Mouse (Mus musculus): Measurements from ENCODE around the gene Tmem128. TPM values are rescaled to one million over a fixed set of nuclear protein-coding genes. Genes with fewer than 3 reads are reported as not detected.

The Tmem128 gene
- total RNA-seq (2015; ENCODE audit: low replicate concordance) (27.3 and 39.7 TPM in 2 replicates), total RNA-seq (2017; ENCODE audit: low replicate concordance) (12.8 and 17.7 TPM in 2 replicates)

DNA sequence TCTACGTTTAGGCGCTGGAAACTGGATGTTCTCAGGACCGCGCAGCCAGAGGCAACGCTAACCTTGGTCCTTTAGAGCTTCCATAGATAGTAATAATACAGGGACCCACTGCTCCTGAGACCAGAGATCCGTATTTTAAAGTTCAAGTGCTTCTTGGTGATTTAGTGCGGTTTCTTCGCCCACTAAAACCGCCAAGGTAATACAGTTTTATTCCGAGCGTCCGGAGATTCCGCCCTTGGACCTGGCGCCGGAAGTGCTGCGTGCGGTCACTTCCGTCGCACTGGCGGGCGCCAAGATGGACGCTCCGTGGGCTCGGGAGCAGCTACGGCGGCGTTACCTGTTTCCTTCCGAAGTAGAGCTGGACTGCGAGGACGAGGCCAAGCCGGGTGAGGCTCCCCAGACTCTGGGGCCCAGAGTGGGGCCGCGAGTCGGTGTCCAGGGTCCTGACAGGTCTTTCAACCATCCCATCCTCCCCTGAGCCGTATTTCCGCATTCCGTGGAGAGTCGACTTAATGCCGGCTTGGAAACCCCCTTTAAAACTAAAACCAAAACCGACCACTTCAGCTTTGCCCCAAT, at the start of gene Tmem128:
Gene Tmem128, plus strand, starts transcription at position 79 of the 576 bp plus-strand sequence.
- peak; percentile 95 for ATAC-seq (replicated peaks; ENCODE audit: low FRiP score, poor library complexity, severe bottlenecking)

DNA sequence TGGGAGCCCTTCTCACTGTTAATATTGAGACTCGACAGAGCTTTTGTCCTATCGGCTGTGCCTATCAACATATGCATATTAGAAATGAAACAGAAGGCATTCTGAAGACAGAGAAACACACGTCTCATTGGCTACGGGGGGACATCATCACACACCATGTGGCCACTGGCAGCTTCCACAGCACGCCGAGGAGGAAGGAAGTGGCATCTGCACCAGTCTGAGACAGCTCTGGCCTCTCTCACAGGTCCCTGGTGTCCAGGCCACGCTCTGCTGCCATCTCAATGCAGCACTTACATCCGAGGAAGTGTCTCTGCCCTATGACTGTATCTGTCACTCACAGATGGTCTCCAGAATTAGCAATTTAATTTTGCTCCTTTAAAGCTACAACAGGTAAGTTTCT, 48.3 kb upstream of the Tmem128 start:
- ATAC-seq (replicated peaks; ENCODE audit: low FRiP score, poor library complexity, severe bottlenecking): no peak

DNA sequence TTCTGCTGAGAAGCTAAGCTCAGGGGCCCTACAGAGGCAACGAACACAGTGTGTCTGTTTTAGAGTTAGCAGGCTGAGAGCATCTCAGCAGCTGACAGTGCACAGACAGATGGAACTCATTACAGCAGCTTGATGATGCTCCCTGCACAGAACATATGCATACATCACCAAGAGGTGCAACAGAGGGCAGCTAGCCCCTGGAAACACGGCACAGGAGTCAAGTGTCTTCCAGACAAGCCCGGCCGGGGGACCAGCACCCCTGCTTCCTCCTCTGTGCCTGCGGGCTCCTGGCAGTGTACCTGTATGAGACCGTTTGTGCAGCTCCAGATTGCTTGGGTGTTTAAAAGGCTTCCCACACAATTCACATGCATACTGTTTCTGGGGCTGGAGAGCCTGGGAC, 47.0 kb upstream of the Tmem128 start:
- no peak for ATAC-seq (replicated peaks; ENCODE audit: low FRiP score, poor library complexity, severe bottlenecking)

DNA sequence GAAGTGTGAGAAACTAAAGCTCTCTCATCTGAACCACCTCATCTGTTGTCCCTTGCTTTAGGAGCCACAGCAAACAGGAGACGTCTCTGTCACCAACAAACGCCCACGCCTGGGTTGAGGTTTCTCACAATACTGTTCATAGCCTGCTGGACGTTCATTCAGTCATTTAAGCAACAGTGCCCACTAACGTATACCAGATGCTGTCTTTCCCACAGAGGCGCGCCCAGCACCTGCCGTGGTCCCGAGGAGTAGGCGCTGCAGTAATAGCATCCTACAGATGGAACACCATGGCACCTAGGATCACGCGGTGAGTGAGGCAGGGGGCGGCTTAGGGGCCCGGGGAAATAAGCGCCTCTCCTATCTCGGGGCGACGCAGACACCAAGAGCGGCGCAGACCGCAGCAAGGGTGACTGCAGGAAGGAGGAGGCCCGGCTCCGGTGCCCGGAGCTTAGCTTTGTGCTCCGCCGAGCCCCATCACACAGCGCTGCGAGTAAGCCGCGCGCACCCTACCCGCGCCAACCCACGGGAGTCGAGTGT, 40.1 kb upstream of the Tmem128 start:
- ATAC-seq (replicated peaks; ENCODE audit: low FRiP score, poor library complexity, severe bottlenecking): peak; percentile 44

DNA sequence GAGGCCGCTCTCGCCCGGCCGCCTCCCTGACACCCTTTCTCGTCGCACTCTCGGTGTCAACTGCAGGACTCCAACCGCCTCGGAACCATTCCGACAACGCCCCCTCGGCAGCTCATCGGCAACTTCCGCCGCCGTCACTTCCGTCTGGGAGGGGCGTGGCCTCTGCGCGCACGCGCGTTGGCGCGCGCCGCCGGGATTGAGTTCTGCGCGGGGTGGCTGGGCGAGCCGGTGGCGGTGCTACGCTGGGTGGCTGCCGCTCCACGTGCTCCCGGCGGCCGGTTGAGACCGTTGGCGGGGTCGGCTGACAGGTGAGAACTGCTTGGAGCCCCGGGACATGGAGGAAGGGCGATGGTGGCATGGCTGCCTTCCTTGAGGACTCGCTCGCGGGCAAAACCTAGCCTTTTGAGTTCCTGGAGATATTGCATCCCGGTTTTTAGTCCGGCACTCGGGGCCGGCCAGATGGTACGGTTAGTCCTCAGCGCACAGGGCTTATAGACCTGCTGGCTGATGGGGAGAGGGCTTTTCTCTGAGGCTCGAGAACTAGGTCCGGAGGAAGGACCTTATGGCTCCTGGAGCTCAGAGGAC, 39.6 kb upstream of the Tmem128 start, which contains the start of the genes Zbtb49 and Lyar:
Gene Zbtb49, minus strand, starts transcription at position 130 of the 585 bp plus-strand sequence.
Gene Lyar, plus strand, starts transcription at position 143 of the 585 bp plus-strand sequence.
- peak; percentile 95 for ATAC-seq (replicated peaks; ENCODE audit: low FRiP score, poor library complexity, severe bottlenecking)

DNA sequence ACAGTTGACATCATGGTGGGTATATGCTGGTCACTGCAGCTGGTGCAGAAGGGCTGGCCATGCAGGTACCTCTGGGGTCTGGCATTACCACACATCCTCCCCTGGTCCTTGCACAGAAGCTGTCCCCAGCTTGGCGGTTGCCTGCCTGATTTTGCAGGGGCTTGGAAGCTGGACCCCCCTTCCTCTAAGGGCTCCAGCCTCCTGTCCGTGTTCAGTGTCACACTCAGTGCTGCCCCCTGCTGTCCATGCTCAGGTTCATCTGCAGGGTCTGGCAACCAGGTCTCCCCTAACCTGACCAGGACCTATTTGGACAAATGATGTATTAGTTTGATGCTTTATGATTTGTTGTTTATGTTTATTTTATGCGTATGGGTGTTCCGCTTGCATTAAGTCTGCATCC, 24.6 kb upstream of the Tmem128 start:
- ATAC-seq (replicated peaks; ENCODE audit: low FRiP score, poor library complexity, severe bottlenecking): 0 out of 2 replicates have a peak, but pooled peaks have one; percentile 57

DNA sequence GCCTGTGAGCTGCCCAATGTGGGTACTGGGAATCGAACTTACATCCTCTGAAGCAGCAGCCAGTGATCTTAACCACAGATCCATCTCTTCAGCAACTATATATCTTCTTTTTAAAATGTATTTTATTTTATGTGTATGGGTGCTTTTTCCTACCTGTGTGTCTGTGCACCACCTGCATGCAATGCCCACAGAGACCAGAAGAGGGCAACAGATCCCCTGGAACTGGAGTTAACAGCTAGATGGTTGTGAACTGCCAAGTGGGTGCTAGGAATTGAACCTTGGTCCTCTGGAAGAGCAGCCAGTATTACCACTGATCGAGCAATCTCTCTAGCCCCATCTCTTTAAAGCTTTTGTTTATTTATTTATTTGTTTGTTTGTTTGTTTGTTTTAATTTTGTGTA, 23.4 kb upstream of the Tmem128 start:
- no peak for ATAC-seq (replicated peaks; ENCODE audit: low FRiP score, poor library complexity, severe bottlenecking)

DNA sequence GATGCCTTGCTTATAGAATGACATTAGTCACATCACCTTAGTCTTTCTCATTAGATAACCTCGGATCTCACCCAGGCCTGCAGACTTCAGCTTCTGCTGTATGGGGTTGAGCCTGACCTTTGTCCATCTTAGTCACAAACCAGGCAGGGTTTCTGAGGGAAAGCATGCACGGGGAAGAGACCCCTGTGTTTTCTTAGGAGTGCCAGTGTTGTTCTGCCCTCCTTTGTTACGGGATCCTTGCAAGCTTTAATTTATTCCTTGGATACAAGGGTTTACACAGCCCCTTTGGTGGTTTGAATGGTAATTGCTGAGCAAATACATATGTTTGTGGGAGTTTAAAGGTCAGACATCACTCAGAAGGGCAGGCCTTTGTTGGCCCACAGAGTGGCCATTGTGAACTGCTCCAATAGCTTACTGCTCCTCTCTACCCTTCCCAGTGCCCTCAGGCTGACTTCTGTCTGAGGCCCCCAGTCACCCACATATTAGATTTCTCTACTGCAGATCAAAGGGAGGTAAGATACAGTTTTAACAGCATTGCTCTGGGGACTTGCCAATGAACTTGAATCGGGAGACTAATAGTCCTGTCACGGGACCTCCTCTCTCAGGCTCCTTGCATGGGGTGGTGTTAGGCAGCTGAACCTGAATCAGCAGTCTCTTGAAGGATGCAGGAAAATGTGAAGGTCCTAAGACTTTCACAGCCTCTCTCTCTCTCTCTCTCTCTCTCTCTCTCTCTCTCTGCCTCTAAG, 19.1 kb upstream of the Tmem128 start:
- ATAC-seq (replicated peaks; ENCODE audit: low FRiP score, poor library complexity, severe bottlenecking): no peak

DNA sequence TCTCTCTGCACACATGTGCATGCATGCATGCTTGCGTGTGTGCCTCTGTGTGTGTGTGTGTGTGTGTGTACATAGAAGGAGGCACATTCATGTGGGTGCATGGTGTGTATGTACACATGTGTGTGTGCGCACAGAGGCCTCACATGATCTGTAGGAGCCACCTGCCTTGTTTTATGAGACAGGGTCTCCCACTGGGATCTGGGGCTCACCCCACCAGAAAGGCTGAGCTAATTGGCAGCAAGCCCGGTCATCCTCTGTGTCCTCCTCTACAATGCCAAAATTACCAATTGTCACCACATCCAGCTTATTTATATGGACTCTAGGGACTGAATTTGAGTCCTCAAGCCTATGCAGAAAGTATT, 18.5 kb upstream of the Tmem128 start:
- no peak for ATAC-seq (replicated peaks; ENCODE audit: low FRiP score, poor library complexity, severe bottlenecking)

DNA sequence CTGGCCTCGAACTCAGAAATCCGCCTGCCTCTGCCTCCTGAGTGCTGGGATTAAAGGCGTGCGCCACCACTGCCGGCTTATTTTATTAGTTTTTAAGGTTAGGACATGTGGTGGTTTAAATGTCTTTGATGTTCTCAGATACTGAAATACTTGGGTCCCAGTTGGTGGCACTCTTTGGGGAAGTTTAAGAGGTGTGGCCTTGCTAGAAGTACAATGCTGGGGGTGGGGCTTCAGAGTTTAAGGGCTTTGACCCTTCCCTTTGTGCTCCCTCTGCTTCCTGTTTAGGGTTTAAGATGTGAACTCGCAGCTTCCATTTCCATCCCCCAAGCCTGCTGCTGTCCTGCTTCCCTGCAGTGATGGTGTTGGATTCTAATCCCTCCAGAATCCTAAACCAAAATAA, 18.0 kb upstream of the Tmem128 start:
- no peak for ATAC-seq (replicated peaks; ENCODE audit: low FRiP score, poor library complexity, severe bottlenecking)

DNA sequence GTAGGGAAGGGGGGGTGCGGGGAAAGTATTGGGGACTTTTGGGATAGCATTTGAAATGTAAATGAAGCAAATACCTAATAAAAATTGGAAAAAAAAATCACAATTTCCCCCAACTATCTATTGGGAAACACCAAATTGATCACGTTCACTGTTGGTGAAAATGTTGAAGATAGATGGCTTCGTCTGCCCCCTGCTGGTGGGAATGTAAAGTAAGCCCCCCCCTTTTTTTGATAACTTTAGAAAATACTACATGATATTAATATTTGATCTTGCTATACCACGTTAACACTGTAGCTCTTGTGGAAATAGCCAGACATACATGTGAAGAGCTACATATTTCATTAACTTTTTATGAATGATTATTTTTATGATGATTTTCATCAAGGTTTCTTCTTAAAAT, 4.8 kb upstream of the Tmem128 start:
- no peak for ATAC-seq (replicated peaks; ENCODE audit: low FRiP score, poor library complexity, severe bottlenecking)

DNA sequence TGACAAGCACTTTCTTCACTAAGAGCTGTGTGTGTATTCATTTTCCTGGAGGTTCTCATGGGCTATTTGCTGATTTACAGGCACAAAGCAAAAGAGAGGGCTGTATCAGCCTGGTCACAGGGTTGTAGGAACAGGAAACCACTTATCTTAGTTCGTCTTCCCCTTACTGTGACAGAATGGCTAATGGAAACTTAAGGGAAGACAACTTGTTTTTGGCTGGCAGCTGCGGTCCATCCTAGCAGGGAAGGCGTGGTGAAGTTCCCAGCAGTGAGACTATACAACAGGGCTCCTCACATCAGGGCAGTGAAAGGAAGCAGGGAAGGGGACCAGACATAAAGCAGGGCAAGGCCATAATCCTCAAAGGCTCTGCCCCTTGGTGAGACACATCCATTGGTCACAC, 4.3 kb upstream of the Tmem128 start:
- no peak for ATAC-seq (replicated peaks; ENCODE audit: low FRiP score, poor library complexity, severe bottlenecking)

DNA sequence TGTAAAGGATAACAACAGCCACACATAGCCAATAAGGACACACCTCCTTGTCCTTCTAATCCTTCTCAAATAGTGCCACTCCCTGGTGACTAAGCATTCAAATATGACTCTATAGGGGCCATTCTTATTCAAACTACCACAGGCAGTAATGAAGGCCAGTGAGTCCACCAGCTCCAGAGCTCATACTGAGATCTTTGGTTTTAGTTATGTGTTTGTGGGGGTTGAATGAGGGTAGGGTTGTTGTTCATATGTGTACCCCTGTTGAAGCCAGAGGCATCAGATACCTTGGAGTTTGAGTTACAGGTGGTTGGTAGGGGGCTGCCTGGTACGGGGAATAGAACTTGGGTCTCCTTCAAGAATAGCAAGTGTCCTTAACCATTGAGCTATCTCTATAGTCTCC, 3.4 kb upstream of the Tmem128 start:
- ATAC-seq (replicated peaks; ENCODE audit: low FRiP score, poor library complexity, severe bottlenecking): no peak

DNA sequence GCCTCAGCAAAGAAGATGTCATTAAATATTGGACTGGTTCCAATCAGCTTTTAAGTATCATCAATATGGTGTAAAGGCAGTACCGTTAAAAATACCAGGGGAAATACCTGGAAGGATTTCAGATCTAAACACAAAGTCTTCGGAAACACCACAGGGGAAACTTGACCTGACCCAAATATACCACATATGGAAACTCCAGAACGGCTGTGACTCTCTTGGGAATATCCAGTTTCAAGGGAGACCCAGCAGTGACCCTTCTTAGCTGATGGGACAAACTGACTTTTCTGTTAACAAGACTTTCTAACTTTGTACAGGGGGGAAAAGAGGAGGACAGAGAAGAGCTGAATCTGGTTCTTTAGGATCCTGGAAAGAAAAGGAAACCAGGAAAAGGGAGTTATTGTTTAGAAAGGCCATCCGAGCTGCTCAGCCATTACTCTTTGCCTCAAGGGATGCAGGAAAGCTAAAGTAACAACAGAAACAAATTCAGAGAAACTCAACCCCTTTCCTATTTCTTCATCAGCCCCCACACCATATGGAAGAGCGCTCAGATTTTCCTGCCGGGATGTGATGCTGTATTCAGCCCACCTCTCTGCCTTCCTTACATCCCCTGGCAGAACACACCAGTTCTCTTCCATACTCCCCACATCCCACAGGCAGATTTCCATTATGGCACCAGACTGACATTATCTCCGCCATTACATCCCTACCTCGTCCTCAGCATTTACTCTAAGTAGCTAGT, 1.8 kb upstream of the Tmem128 start:
- ATAC-seq (replicated peaks; ENCODE audit: low FRiP score, poor library complexity, severe bottlenecking): no peak

DNA sequence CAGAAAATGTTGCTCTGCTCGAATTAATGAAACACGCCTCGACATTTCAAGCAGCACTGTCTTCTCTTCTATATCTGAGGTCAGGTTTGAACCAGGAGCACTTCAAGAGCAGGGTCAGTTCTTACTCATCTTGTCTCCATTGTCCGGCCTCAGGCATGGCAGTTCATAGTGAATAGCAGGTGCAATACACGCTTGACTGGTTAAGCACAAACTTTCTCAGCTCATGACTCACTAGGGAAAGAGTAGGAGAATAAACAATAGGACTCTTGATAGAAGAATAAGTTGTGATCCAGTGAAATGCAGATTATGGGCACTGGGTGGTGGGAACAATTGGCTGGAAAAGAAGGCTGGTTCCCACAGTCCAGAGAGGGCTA, 1.2 kb upstream of the Tmem128 start:
- no peak for ATAC-seq (replicated peaks; ENCODE audit: low FRiP score, poor library complexity, severe bottlenecking)

DNA sequence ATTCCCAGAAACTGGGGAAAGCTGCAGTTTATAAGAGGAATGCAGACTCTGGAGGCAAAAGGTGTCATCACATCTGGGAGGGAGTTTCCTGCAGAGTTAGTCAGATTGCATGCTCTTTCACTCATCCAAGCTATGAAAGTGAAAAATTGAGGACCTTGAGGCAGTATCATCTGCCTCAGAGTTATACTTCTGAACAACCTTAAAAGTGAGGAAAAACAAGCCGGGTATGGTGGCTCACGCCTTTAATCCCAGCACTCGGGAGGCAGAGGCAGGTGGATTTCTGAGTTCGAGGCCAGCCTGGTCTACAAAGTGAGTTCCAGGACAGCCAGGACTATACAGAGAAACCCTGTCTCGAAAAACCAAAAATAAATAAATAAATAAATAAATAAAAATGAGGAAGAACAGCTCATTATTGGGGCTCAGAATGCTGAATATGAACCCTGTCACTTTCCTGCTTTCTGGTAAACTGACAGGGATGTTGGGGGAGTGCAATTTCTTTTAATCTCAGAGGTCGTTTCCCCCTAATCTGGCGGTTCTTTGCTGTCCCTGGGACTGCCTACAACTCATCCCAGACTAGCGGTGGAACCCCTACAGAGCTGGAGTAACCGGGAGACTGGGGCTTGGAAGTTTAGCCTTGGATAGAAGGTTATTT, 404 bp upstream of the Tmem128 start:
- 0 out of 2 replicates have a peak, but pooled peaks have one; percentile 22 for ATAC-seq (replicated peaks; ENCODE audit: low FRiP score, poor library complexity, severe bottlenecking)

DNA sequence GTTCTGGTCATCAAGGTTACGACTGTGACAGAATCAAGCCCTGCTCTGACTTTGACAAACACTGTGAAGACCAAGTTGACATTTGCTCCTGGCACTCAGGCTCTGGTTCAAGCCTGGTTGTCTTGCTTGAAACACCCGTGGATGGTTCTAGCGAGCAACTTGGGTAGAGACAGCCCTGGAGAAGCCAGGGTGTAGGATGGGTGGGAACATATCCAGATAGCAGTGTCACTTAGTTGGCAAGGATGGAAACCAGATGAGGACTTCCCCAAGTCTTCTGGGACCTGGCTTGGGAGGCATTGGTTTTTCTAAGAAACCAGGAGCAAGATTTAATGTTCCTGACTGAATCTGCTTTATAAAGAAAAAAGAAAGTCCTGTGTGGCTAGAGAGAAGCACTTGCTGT, 11.0 kb downstream of the Tmem128 start:
- no peak for ATAC-seq (replicated peaks; ENCODE audit: low FRiP score, poor library complexity, severe bottlenecking)

DNA sequence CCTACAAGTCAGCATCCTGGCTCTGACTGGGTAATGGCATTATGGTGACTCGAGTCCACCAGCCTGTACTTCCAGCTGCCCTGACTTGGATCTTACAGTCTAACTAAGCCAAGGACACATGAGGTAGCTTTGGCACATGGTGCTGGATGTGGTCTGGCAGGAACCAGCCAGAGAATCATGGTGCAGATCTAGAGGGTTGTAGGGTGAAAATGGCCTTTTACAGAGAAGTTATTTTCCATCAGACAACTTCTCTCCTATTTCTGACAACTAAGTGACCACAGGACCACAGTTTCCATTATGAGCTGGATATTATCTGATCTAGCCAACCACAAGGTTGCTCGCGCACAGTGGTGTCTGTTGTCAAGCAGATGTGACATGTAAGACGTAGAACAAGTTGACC, 13.8 kb downstream of the Tmem128 start:
- no peak for ATAC-seq (replicated peaks; ENCODE audit: low FRiP score, poor library complexity, severe bottlenecking)

DNA sequence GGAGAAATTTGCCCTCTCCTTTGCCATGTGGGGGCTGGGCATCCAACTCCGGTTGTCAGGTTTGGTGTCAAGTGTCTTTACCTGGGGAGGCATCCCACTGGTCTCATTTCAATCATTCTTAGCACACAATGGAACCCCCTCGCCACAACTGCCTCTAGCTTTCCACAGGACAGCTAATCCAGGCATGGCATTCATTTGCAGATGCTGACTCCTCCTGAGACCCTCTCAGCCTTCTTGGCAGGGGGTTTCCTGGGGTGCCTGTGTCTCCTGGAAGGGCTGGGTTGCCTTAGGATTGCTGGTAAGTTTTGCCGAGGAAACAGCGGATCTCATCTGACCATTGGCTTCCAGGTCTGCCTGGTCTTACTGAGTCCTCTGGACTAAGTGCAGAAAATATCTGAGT, 15.8 kb downstream of the Tmem128 start, which contains the start of gene Otop1:
Gene Otop1, plus strand, starts transcription at position 202 of the 400 bp plus-strand sequence.
- no peak for ATAC-seq (replicated peaks; ENCODE audit: low FRiP score, poor library complexity, severe bottlenecking)

DNA sequence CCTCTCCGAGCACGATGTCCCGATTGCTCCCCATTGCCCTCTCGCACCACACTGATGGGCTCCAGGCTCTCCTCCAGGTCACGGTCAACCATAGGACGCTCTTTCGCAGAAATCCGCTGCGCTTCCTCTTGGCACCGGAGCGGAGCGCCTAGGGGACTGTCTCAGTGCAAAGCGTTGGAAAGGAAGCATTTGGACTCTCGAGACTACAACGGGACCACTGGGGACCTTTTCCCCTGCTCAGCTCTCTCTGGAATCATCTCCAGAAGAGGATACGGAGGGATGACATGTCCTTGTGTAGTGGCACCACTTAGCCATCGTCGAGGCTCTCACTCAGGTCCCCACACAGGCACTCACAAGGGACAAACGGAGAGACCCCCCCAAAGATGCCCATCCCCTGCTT, 16.5 kb downstream of the Tmem128 start:
- ATAC-seq (replicated peaks; ENCODE audit: low FRiP score, poor library complexity, severe bottlenecking): no peak
